Mouse (Mus musculus): ENCODE results near the gene Mast4. TPM values are rescaled to one million over a fixed set of nuclear protein-coding genes. Genes with fewer than 3 reads are reported as not detected.

Mast4 gene
- total and polyA plus RNA-seq, 3 experiments = 8.5 to 33.1 (median 23.6) TPM

- intact Hi-C loops (cut with DNase I) = no loop called here
- H3K79me2 ChIP-seq (replicated peaks; ENCODE audit: control insufficient read depth, insufficient read depth, low read length) = peaks cover 2% of the 10 kb centered on the region; the same call in 1 of the 2 replicates
- no peak overlapping the region for H3K27ac ChIP-seq
- no peaks in the 10 kb centered on the region; the same call in 1 of the 2 replicates for H3K27me3 ChIP-seq (ENCODE audit: control insufficient read depth, insufficient read depth, low read length)
- no peaks in the 10 kb centered on the region for H3K36me3 ChIP-seq (ENCODE audit: control insufficient read depth, insufficient read depth, low read length)
- no peaks in the 10 kb centered on the region for H3K4me1 ChIP-seq (ENCODE audit: control insufficient read depth, insufficient read depth, low read length)
- no peak for TF ChIP-seq POLR2A (IDR thresholded peaks at IDR 0.05; ENCODE audit: insufficient read depth, low read depth, low read length)
- no peak for TF ChIP-seq EP300 (IDR thresholded peaks at IDR 0.05; ENCODE audit: insufficient read depth, low read depth, low read length)
- no peak for TF ChIP-seq CTCF (IDR thresholded peaks at IDR 0.05)
- H3K4me3 ChIP-seq = no peak overlapping the region
- no peak for DNase-seq
- H3K9ac ChIP-seq (ENCODE audit: low read depth, low read length) = no peak overlapping the region
- 94% methylated on average over 7 of the region's 7 CpGs for WGBS
Observed at GRCm38 (mm10) chr13:103232171-103232570, 102.1 kb downstream of the Mast4 start.

- WGBS = 68% methylated on average over 4 of the region's 4 CpGs
Observed at GRCm38 (mm10) chr13:103229069-103229468, 105.2 kb downstream of the Mast4 start.

GRCm38 (mm10) chr13:103225895-103226815 is 108.1 kb downstream of the Mast4 start:
- Histone ChIP-seq H3K4me3 (no peak overlapping the region), H3K4me1 (ENCODE audit: control insufficient read depth, insufficient read depth, low read length) (peaks cover 4% of the 10 kb centered on the region; the same call in 1 of the 2 replicates), H3K79me2 (replicated peaks; ENCODE audit: control insufficient read depth, insufficient read depth, low read length) (peaks cover 2% of the 10 kb centered on the region; the same call in 1 of the 2 replicates), H3K9ac (ENCODE audit: low read depth, low read length) (no peak overlapping the region), H3K36me3 (ENCODE audit: control insufficient read depth, insufficient read depth, low read length) (no peaks in the 10 kb centered on the region), H3K27ac (peak overlapping the region; percentile 17; the same call in 1 of the 2 replicates), H3K27me3 (ENCODE audit: control insufficient read depth, insufficient read depth, low read length) (no peaks in the 10 kb centered on the region; the same call in 1 of the 2 replicates)
- 46% methylated on average over 17 of the region's 17 CpGs for WGBS
- no peak for DNase-seq
- intact Hi-C loops (cut with DNase I) = no loop called here
- no peak for TF ChIP-seq CTCF (IDR thresholded peaks at IDR 0.05)
- no peak for TF ChIP-seq EP300 (IDR thresholded peaks at IDR 0.05; ENCODE audit: insufficient read depth, low read depth, low read length)
- no peak for TF ChIP-seq POLR2A (IDR thresholded peaks at IDR 0.05; ENCODE audit: insufficient read depth, low read depth, low read length)

More at GRCm38 (mm10) chr13:103229069-103229468, 105.2 kb downstream of the Mast4 start:
- peaks cover 2% of the 10 kb centered on the region; the same call in 1 of the 2 replicates for H3K79me2 ChIP-seq (replicated peaks; ENCODE audit: control insufficient read depth, insufficient read depth, low read length)
- H3K9ac ChIP-seq (ENCODE audit: low read depth, low read length) = no peak overlapping the region
- no peaks in the 10 kb centered on the region; the same call in 1 of the 2 replicates for H3K27me3 ChIP-seq (ENCODE audit: control insufficient read depth, insufficient read depth, low read length)
- intact Hi-C loops (cut with DNase I) = no loop called here
- TF ChIP-seq CTCF (IDR thresholded peaks at IDR 0.05) (no peak), POLR2A (IDR thresholded peaks at IDR 0.05; ENCODE audit: insufficient read depth, low read depth, low read length) (no peak), EP300 (IDR thresholded peaks at IDR 0.05; ENCODE audit: insufficient read depth, low read depth, low read length) (no peak)
- no peak overlapping the region for H3K27ac ChIP-seq
- no peaks in the 10 kb centered on the region for H3K36me3 ChIP-seq (ENCODE audit: control insufficient read depth, insufficient read depth, low read length)
- H3K4me3 ChIP-seq = no peak overlapping the region
- H3K4me1 ChIP-seq (ENCODE audit: control insufficient read depth, insufficient read depth, low read length) = peaks cover 4% of the 10 kb centered on the region; the same call in 1 of the 2 replicates
- DNase-seq = no peak

GRCm38 (mm10) chr13:103225217-103225894 is 108.9 kb downstream of the Mast4 start:
- intact Hi-C loops (cut with DNase I) = no loop called here
- H3K4me3 ChIP-seq = no peak overlapping the region
- H3K4me1 ChIP-seq (ENCODE audit: control insufficient read depth, insufficient read depth, low read length) = peaks cover 7% of the 10 kb centered on the region
- no peak overlapping the region for H3K9ac ChIP-seq (ENCODE audit: low read depth, low read length)
- no peaks in the 10 kb centered on the region; the same call in 1 of the 2 replicates for H3K27me3 ChIP-seq (ENCODE audit: control insufficient read depth, insufficient read depth, low read length)
- WGBS = 51% methylated on average over 11 of the region's 11 CpGs
- no peaks in the 10 kb centered on the region for H3K36me3 ChIP-seq (ENCODE audit: control insufficient read depth, insufficient read depth, low read length)
- H3K27ac ChIP-seq = peak overlapping the region; percentile 17; the same call in 1 of the 2 replicates
- TF ChIP-seq POLR2A (IDR thresholded peaks at IDR 0.05; ENCODE audit: insufficient read depth, low read depth, low read length) (no peak), CTCF (IDR thresholded peaks at IDR 0.05) (no peak), EP300 (IDR thresholded peaks at IDR 0.05; ENCODE audit: insufficient read depth, low read depth, low read length) (no peak)
- peaks cover 2% of the 10 kb centered on the region; the same call in 1 of the 2 replicates for H3K79me2 ChIP-seq (replicated peaks; ENCODE audit: control insufficient read depth, insufficient read depth, low read length)
- DNase-seq = no peak

GRCm38 (mm10) chr13:103220479-103221064 is 113.7 kb downstream of the Mast4 start:
- intact Hi-C loops (cut with DNase I) = no loop called here
- H3K27ac ChIP-seq = peak overlapping the region; percentile 41
- no peak overlapping the region for H3K4me3 ChIP-seq
- H3K4me1 ChIP-seq (ENCODE audit: control insufficient read depth, insufficient read depth, low read length) = peaks cover 10% of the 10 kb centered on the region
- H3K36me3 ChIP-seq (ENCODE audit: control insufficient read depth, insufficient read depth, low read length) = no peaks in the 10 kb centered on the region
- no peak for TF ChIP-seq CTCF (IDR thresholded peaks at IDR 0.05)
- TF ChIP-seq POLR2A (IDR thresholded peaks at IDR 0.05; ENCODE audit: insufficient read depth, low read depth, low read length) = no peak
- TF ChIP-seq EP300 (IDR thresholded peaks at IDR 0.05; ENCODE audit: insufficient read depth, low read depth, low read length) = no peak
- H3K9ac ChIP-seq (ENCODE audit: low read depth, low read length) = no peak overlapping the region
- no peaks in the 10 kb centered on the region for H3K79me2 ChIP-seq (replicated peaks; ENCODE audit: control insufficient read depth, insufficient read depth, low read length)
- WGBS = 25% methylated on average over 11 of the region's 11 CpGs
- no peaks in the 10 kb centered on the region for H3K27me3 ChIP-seq (ENCODE audit: control insufficient read depth, insufficient read depth, low read length)
- no peak for DNase-seq

Data from heart, adult 2 months (tissue).